Mouse (Mus musculus): Measurements from ENCODE around the gene Auts2. TPM values are rescaled to one million over a fixed set of nuclear protein-coding genes. Genes with fewer than 3 reads are reported as not detected.

Auts2 gene
- total RNA-seq, 1 experiment, result 9.9 TPM

DNA sequence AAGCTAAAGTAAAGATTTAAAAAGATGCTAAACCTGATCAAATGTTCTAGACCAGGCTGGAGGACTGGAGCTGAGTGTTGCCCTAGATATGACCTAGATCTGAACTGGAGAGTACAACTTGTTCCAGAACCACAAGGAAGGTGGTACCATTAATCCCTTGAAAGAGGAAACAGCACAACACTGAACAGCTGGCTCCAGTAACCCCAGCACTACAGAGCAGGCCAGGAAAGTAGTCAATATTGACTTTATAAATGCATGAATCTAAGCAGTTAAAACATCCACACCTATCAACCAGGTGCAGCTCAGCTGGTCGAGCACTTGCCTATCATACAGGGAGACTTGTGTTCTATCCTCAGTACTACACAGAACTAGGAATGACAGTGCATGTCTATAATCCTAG lies 281.4 kb downstream of the Auts2 start:
- Histone ChIP-seq H3K27ac (ENCODE audit: insufficient read depth, low read depth, low read length, poor library complexity, severe bottlenecking) (no peak overlapping the region), H3K9me3 (ENCODE audit: control insufficient read depth, insufficient read depth, low read depth, low read length) (no peaks in the 10 kb centered on the region), H3K4me1 (ENCODE audit: control insufficient read depth in 2 of 2, insufficient read depth in 2 of 2, low read length in 2 of 2, poor library complexity in 1 of 2) (no peaks in the 10 kb centered on the region), H3K4me3 (ENCODE audit: insufficient read depth in 1 of 2, low read depth in 1 of 2, low read length in 2 of 2, poor library complexity in 1 of 2, severe bottlenecking in 1 of 2) (no peak overlapping the region), H3K36me3 (ENCODE audit: control insufficient read depth, insufficient read depth, low read length, poor library complexity, severe bottlenecking) (no peaks in the 10 kb centered on the region), H3K9ac (ENCODE audit: insufficient read depth, low read depth, low read length, poor library complexity, severe bottlenecking) (no peak overlapping the region)
- in situ Hi-C loops (cut with MboI; ENCODE audit: low sequenced_read_pairs in 2 of 2, unreplicated experiment in 2 of 2), result no loop called here
- no peak for TF ChIP-seq MAFK (IDR thresholded peaks at IDR 0.05; ENCODE audit: insufficient read depth, low read depth, low read length)
- no peak for TF ChIP-seq ZNF384 (IDR thresholded peaks at IDR 0.05; ENCODE audit: low read depth, low read length)
- no peak for TF ChIP-seq HCFC1 (IDR thresholded peaks at IDR 0.05; ENCODE audit: borderline replicate concordance, insufficient read depth, low read length)
- TF ChIP-seq ZC3H11A (IDR thresholded peaks at IDR 0.05; ENCODE audit: borderline replicate concordance, low read depth, low read length), result no peak
- TF ChIP-seq CHD2 (IDR thresholded peaks at IDR 0.05; ENCODE audit: low read depth, low read length), result no peak
- no peak for DNase-seq (ENCODE audit: low read depth, low spot score)

DNA sequence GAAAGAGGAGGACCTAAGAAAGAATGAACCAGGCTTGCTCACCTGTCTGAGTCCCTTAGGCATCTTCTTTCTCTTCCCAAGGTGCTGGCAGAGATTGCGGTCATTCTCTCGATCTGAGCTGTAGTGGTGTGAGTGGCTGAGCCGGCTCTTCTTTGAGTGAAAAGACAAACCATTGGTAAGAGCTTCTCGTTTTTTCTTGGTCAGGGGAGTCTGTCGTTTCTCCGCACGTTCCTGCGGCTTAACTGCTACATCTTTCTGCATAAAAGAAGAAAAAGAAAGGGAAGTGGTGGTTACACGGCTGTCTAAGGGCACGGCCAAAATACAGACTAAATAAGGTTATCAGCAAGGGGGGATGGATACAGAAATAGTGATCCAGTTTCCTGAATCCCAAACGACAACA lies 284.3 kb downstream of the Auts2 start:
- no peaks in the 10 kb centered on the region for H3K4me1 ChIP-seq (ENCODE audit: control insufficient read depth in 2 of 2, insufficient read depth in 2 of 2, low read length in 2 of 2, poor library complexity in 1 of 2)
- H3K9ac ChIP-seq (ENCODE audit: insufficient read depth, low read depth, low read length, poor library complexity, severe bottlenecking), result no peak overlapping the region
- H3K27ac ChIP-seq (ENCODE audit: insufficient read depth, low read depth, low read length, poor library complexity, severe bottlenecking), result no peak overlapping the region
- no peak overlapping the region for H3K4me3 ChIP-seq (ENCODE audit: insufficient read depth in 1 of 2, low read depth in 1 of 2, low read length in 2 of 2, poor library complexity in 1 of 2, severe bottlenecking in 1 of 2)
- TF ChIP-seq ZC3H11A (IDR thresholded peaks at IDR 0.05; ENCODE audit: borderline replicate concordance, low read depth, low read length) (no peak), CHD2 (IDR thresholded peaks at IDR 0.05; ENCODE audit: low read depth, low read length) (no peak), MAFK (IDR thresholded peaks at IDR 0.05; ENCODE audit: insufficient read depth, low read depth, low read length) (no peak), HCFC1 (IDR thresholded peaks at IDR 0.05; ENCODE audit: borderline replicate concordance, insufficient read depth, low read length) (no peak), ZNF384 (IDR thresholded peaks at IDR 0.05; ENCODE audit: low read depth, low read length) (no peak)
- H3K9me3 ChIP-seq (ENCODE audit: control insufficient read depth, insufficient read depth, low read depth, low read length), result no peaks in the 10 kb centered on the region
- in situ Hi-C loops (cut with MboI; ENCODE audit: low sequenced_read_pairs in 2 of 2, unreplicated experiment in 2 of 2), result no loop called here
- DNase-seq (ENCODE audit: low read depth, low spot score), result no peak
- no peaks in the 10 kb centered on the region for H3K36me3 ChIP-seq (ENCODE audit: control insufficient read depth, insufficient read depth, low read length, poor library complexity, severe bottlenecking)

GRCm38 (mm10) chr5:132255579-132255978 lies 287.6 kb downstream of the Auts2 start:
- in situ Hi-C loops (cut with MboI; ENCODE audit: low sequenced_read_pairs in 2 of 2, unreplicated experiment in 2 of 2), result no loop called here
- H3K4me1 ChIP-seq (ENCODE audit: control insufficient read depth in 2 of 2, insufficient read depth in 2 of 2, low read length in 2 of 2, poor library complexity in 1 of 2), result no peaks in the 10 kb centered on the region
- no peaks in the 10 kb centered on the region for H3K9me3 ChIP-seq (ENCODE audit: control insufficient read depth, insufficient read depth, low read depth, low read length)
- no peaks in the 10 kb centered on the region for H3K36me3 ChIP-seq (ENCODE audit: control insufficient read depth, insufficient read depth, low read length, poor library complexity, severe bottlenecking)
- H3K9ac ChIP-seq (ENCODE audit: insufficient read depth, low read depth, low read length, poor library complexity, severe bottlenecking), result no peak overlapping the region
- H3K4me3 ChIP-seq (ENCODE audit: insufficient read depth in 1 of 2, low read depth in 1 of 2, low read length in 2 of 2, poor library complexity in 1 of 2, severe bottlenecking in 1 of 2), result no peak overlapping the region
- no peak for DNase-seq (ENCODE audit: low read depth, low spot score)
- TF ChIP-seq CHD2 (IDR thresholded peaks at IDR 0.05; ENCODE audit: low read depth, low read length), result no peak
- TF ChIP-seq HCFC1 (IDR thresholded peaks at IDR 0.05; ENCODE audit: borderline replicate concordance, insufficient read depth, low read length), result no peak
- TF ChIP-seq MAFK (IDR thresholded peaks at IDR 0.05; ENCODE audit: insufficient read depth, low read depth, low read length), result no peak
- TF ChIP-seq ZNF384 (IDR thresholded peaks at IDR 0.05; ENCODE audit: low read depth, low read length), result no peak
- no peak for TF ChIP-seq ZC3H11A (IDR thresholded peaks at IDR 0.05; ENCODE audit: borderline replicate concordance, low read depth, low read length)
- H3K27ac ChIP-seq (ENCODE audit: insufficient read depth, low read depth, low read length, poor library complexity, severe bottlenecking), result no peak overlapping the region

- no peaks in the 10 kb centered on the region for H3K4me1 ChIP-seq (ENCODE audit: control insufficient read depth in 2 of 2, insufficient read depth in 2 of 2, low read length in 2 of 2, poor library complexity in 1 of 2)
- no peak for DNase-seq (ENCODE audit: low read depth, low spot score)
- H3K9me3 ChIP-seq (ENCODE audit: control insufficient read depth, insufficient read depth, low read depth, low read length), result no peaks in the 10 kb centered on the region
- H3K4me3 ChIP-seq (ENCODE audit: insufficient read depth in 1 of 2, low read depth in 1 of 2, low read length in 2 of 2, poor library complexity in 1 of 2, severe bottlenecking in 1 of 2), result no peak overlapping the region
- H3K27ac ChIP-seq (ENCODE audit: insufficient read depth, low read depth, low read length, poor library complexity, severe bottlenecking), result no peak overlapping the region
- in situ Hi-C loops (cut with MboI; ENCODE audit: low sequenced_read_pairs in 2 of 2, unreplicated experiment in 2 of 2), result no loop called here
- no peaks in the 10 kb centered on the region for H3K36me3 ChIP-seq (ENCODE audit: control insufficient read depth, insufficient read depth, low read length, poor library complexity, severe bottlenecking)
- TF ChIP-seq ZC3H11A (IDR thresholded peaks at IDR 0.05; ENCODE audit: borderline replicate concordance, low read depth, low read length) (no peak), CHD2 (IDR thresholded peaks at IDR 0.05; ENCODE audit: low read depth, low read length) (no peak), MAFK (IDR thresholded peaks at IDR 0.05; ENCODE audit: insufficient read depth, low read depth, low read length) (no peak), ZNF384 (IDR thresholded peaks at IDR 0.05; ENCODE audit: low read depth, low read length) (no peak), HCFC1 (IDR thresholded peaks at IDR 0.05; ENCODE audit: borderline replicate concordance, insufficient read depth, low read length) (no peak)
- no peak overlapping the region for H3K9ac ChIP-seq (ENCODE audit: insufficient read depth, low read depth, low read length, poor library complexity, severe bottlenecking)
Measured at GRCm38 (mm10) chr5:132249523-132249922, 293.6 kb downstream of the Auts2 start.

DNA sequence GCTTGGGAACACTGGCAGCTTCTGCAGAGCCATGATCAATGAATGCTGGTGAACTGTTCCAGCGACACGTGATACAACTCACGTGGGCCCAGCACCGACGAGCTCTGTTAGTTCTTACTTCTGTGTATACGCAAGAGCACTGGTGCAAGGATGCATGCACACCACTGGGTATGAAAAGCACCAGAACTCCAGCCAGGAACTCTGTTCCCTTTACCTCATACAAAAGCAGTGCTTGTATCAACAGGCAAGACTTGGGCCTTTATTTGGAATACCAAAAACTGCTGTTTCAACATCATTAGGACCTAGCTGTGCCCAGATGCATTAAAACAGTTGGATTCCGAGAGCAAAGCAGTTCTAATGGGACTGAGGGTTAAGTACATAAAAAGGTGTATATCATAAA lies 295.1 kb downstream of the Auts2 start:
- H3K36me3 ChIP-seq (ENCODE audit: control insufficient read depth, insufficient read depth, low read length, poor library complexity, severe bottlenecking), result no peaks in the 10 kb centered on the region
- no peak for TF ChIP-seq HCFC1 (IDR thresholded peaks at IDR 0.05; ENCODE audit: borderline replicate concordance, insufficient read depth, low read length)
- TF ChIP-seq ZC3H11A (IDR thresholded peaks at IDR 0.05; ENCODE audit: borderline replicate concordance, low read depth, low read length), result no peak
- TF ChIP-seq ZNF384 (IDR thresholded peaks at IDR 0.05; ENCODE audit: low read depth, low read length), result no peak
- H3K27ac ChIP-seq (ENCODE audit: insufficient read depth, low read depth, low read length, poor library complexity, severe bottlenecking), result no peak overlapping the region

More for the DNA sequence above, 295.1 kb downstream of the Auts2 start:
- H3K9me3 ChIP-seq (ENCODE audit: control insufficient read depth, insufficient read depth, low read depth, low read length), result no peaks in the 10 kb centered on the region
- no peaks in the 10 kb centered on the region for H3K4me1 ChIP-seq (ENCODE audit: control insufficient read depth in 2 of 2, insufficient read depth in 2 of 2, low read length in 2 of 2, poor library complexity in 1 of 2)
- H3K9ac ChIP-seq (ENCODE audit: insufficient read depth, low read depth, low read length, poor library complexity, severe bottlenecking), result no peak overlapping the region
- no peak overlapping the region for H3K4me3 ChIP-seq (ENCODE audit: insufficient read depth in 1 of 2, low read depth in 1 of 2, low read length in 2 of 2, poor library complexity in 1 of 2, severe bottlenecking in 1 of 2)
- no peak for DNase-seq (ENCODE audit: low read depth, low spot score)
- in situ Hi-C loops (cut with MboI; ENCODE audit: low sequenced_read_pairs in 2 of 2, unreplicated experiment in 2 of 2), result no loop called here
